8 mouse cellular contexts compared by ENCODE assay signal in the genomic region with DNA sequence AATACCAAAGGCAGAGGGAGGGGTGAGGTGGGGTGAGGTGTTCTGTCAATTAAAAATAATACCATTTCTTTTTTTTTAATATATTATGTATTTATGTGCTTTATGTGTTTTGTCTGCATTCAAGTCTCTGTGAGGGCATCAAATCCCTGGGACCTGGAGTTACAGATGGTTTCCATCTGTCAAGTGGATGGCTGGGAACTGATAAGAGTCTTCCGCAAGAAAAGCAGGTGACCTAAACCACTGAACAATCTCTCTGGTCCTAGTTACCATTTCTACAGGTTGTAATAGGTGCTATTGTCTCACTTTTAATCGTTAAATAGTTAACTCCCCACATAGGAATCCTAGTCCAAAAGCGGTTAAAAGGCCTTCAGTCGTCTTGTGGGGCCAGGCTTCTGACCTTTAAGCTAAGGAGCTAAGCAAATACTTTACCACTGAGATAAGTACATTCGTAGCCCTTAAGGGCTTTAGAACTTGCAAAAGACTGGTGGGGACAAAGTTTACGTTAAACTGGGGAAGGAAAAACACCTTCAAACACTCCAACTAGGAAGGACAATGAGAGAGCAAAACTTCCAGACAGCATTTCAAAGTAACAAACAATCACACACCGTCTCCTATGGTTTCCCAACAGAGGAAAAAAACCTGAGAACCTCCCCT. TPM values are rescaled to one million over a fixed set of nuclear protein-coding genes. Genes with fewer than 3 reads are reported as not detected.
A peak's percentile ranks its signal among the peaks of the same experiment; 100 is the strongest.
DNase-seq lines count a peak whose midpoint lies in the region; ATAC-seq and TF ChIP-seq lines count a peak whose summit lies in the region.

No protein-coding gene starts in this region.

- 0 out of 2 replicates have a peak, but pooled peaks have one; percentile 25 for TF ChIP-seq EP300 in liver, embryonic 14.5 days (IDR thresholded peaks at IDR 0.05; ENCODE audit: low read depth)

- H3K36me3 ChIP-seq in heart, embryonic 13.5 days, result peaks cover 14% of the 10 kb centered on the region
- H3K36me3 ChIP-seq in liver, embryonic 14.5 days (replicated peaks; ENCODE audit: control insufficient read depth, insufficient read depth, low read depth), result no peaks in the 10 kb centered on the region
- H3K36me3 ChIP-seq in stomach, embryonic 14.5 days (ENCODE audit: control insufficient read depth, insufficient read depth, low read length), result no peaks in the 10 kb centered on the region

- H3K9me3 ChIP-seq in heart, embryonic 13.5 days, result no peaks in the 10 kb centered on the region
- H3K9me3 ChIP-seq in liver, embryonic 14.5 days (ENCODE audit: control insufficient read depth, low read length), result no peaks in the 10 kb centered on the region
- no peaks in the 10 kb centered on the region for H3K9me3 ChIP-seq in stomach, embryonic 14.5 days (ENCODE audit: control insufficient read depth, low read depth, low read length)

- TF ChIP-seq POLR2A in cerebellum, adult 2 months (IDR thresholded peaks at IDR 0.05; ENCODE audit: borderline replicate concordance, insufficient read depth, low read length), result no peak

- no peak overlapping the region for H3K27ac ChIP-seq in cerebellum, adult 2 months (ENCODE audit: insufficient read depth, low read length)
- peak overlapping the region; percentile 87 for H3K27ac ChIP-seq in heart, embryonic 13.5 days (replicated peaks)
- peak overlapping the region; percentile 80 for H3K27ac ChIP-seq in liver, embryonic 14.5 days
- no peak overlapping the region for H3K27ac ChIP-seq in stomach, embryonic 14.5 days (ENCODE audit: low read length)

- peak; percentile 23 for DNase-seq in cerebellum, adult 9-10 months
- no peak for DNase-seq in cerebellum, adult 2 months
- peak; percentile 33 for DNase-seq in MN1 (ENCODE audit: low spot score)
- peak; percentile 17 to 52 (median 49) for DNase-seq in liver, embryonic 14.5 days (ENCODE audit: low read depth in 3 of 3, low spot score in 3 of 3)
- no peak for DNase-seq in urinary bladder, postnatal 4 days (ENCODE audit: low spot score in 2 of 2)
- DNase-seq in layer of hippocampus, adult 9-10 months (ENCODE audit: low spot score), result no peak

- H3K27me3 ChIP-seq in cerebellum, adult 2 months (ENCODE audit: control insufficient read depth, insufficient read depth, low read length), result no peaks in the 10 kb centered on the region
- H3K27me3 ChIP-seq in heart, embryonic 13.5 days (replicated peaks), result no peaks in the 10 kb centered on the region
- H3K27me3 ChIP-seq in liver, embryonic 14.5 days (ENCODE audit: control insufficient read depth, insufficient read depth, low read length), result no peaks in the 10 kb centered on the region
- no peaks in the 10 kb centered on the region for H3K27me3 ChIP-seq in stomach, embryonic 14.5 days (ENCODE audit: control insufficient read depth, insufficient read depth, low read length)

- WGBS in cerebellum, adult 2 months, result 35% methylated on average over 7 of the region's 7 CpGs
- WGBS in heart, embryonic 13.5 days, result 6% methylated on average over 7 of the region's 7 CpGs
- 10% methylated on average over 7 of the region's 7 CpGs for WGBS in liver, embryonic 14.5 days (ENCODE audit: insufficient replicate concordance)
- WGBS in stomach, embryonic 14.5 days, result 9% methylated on average over 7 of the region's 7 CpGs

- no peak for TF ChIP-seq CTCF in cerebellum, adult 2 months (IDR thresholded peaks at IDR 0.05; ENCODE audit: borderline replicate concordance, insufficient read depth, low read depth, low read length)
- no peak for TF ChIP-seq CTCF in liver, embryonic 14.5 days (IDR thresholded peaks at IDR 0.05; ENCODE audit: low read depth)

- peak overlapping the region; percentile 81 for H3K4me2 ChIP-seq in heart, embryonic 13.5 days
- H3K4me2 ChIP-seq in liver, embryonic 14.5 days (ENCODE audit: low read depth), result peak overlapping the region; percentile 94
- H3K4me2 ChIP-seq in stomach, embryonic 14.5 days (replicated peaks; ENCODE audit: low read depth, low read length), result peak overlapping the region; percentile 58

- ATAC-seq in heart, embryonic 13.5 days (ENCODE audit: extremely low read depth, insufficient number of reproducible peaks, low FRiP score, low TSS enrichment), result no peak
- no peak for ATAC-seq in liver, embryonic 14.5 days (ENCODE audit: insufficient read depth)
- no peak for ATAC-seq in stomach, embryonic 14.5 days (ENCODE audit: insufficient number of reproducible peaks, insufficient read depth, low FRiP score, low read depth)

- H3K4me1 ChIP-seq in cerebellum, adult 2 months (ENCODE audit: control insufficient read depth, insufficient read depth, low read length), result no peaks in the 10 kb centered on the region
- peaks cover 27% of the 10 kb centered on the region for H3K4me1 ChIP-seq in heart, embryonic 13.5 days
- peaks cover 10 to 11% of the 10 kb centered on the region in 2 experiments; a peak in 3 of 4 replicates for H3K4me1 ChIP-seq in liver, embryonic 14.5 days (replicated peaks; ENCODE audit: control insufficient read depth in 2 of 2, insufficient read depth in 2 of 2, low read length in 1 of 2)
- peaks cover 11% of the 10 kb centered on the region for H3K4me1 ChIP-seq in stomach, embryonic 14.5 days (ENCODE audit: control insufficient read depth, insufficient read depth, low read length)

- H3K9ac ChIP-seq in heart, embryonic 13.5 days, result peak overlapping the region; percentile 92
- H3K9ac ChIP-seq in liver, embryonic 14.5 days (replicated peaks), result peak overlapping the region; percentile 89
- peak overlapping the region; percentile 18; the same call in 1 of the 2 replicates for H3K9ac ChIP-seq in stomach, embryonic 14.5 days (replicated peaks; ENCODE audit: low read depth, low read length)

- H3K4me3 ChIP-seq in cerebellum, adult 2 months (replicated peaks; ENCODE audit: insufficient read depth, low read depth, low read length), result no peak overlapping the region
- H3K4me3 ChIP-seq in heart, embryonic 13.5 days, result peak overlapping the region; percentile 84
- peak overlapping the region; percentile 83 to 88 for H3K4me3 ChIP-seq in liver, embryonic 14.5 days (ENCODE audit: insufficient read depth in 1 of 2, low read depth in 2 of 2, low read length in 2 of 2)
- peak overlapping the region; percentile 88 for H3K4me3 ChIP-seq in stomach, embryonic 14.5 days (ENCODE audit: low read depth, low read length)

RNA-seq across cellular contexts. Expression of a gene that starts 1.2 kb away (rescaled TPM):
- 16.7 and 21.6 TPM in 2 replicates for polyA plus RNA-seq in cerebellum, adult 2 months (2012; rRNA removed)
- 19.0 and 20.7 TPM in 2 replicates for polyA plus RNA-seq in heart, embryonic 13.5 days (2015; fragmentation: Nextera tagmentation; extraction: Ambion mirVana)
- 5.6 and 9.7 TPM in 2 replicates for polyA plus RNA-seq in liver, embryonic 14.5 days (2012; rRNA removed)
- polyA plus RNA-seq in liver, embryonic 14.5 days (2014; fragmentation: Nextera tagmentation; extraction: Ambion mirVana), result 19.1 and 19.7 TPM in 2 replicates
- 31.9 and 33.6 TPM in 2 replicates for polyA plus RNA-seq in stomach, embryonic 14.5 days (2014; fragmentation: Nextera tagmentation; extraction: Ambion mirVana)

RNA-seq across cellular contexts. Expression of a gene that starts 1.3 kb away (rescaled TPM):
- polyA plus RNA-seq in cerebellum, adult 2 months (2012; rRNA removed), result 30.8 and 31.9 TPM in 2 replicates
- 33.9 and 38.7 TPM in 2 replicates for polyA plus RNA-seq in heart, embryonic 13.5 days (2015; fragmentation: Nextera tagmentation; extraction: Ambion mirVana)
- polyA plus RNA-seq in liver, embryonic 14.5 days (2012; rRNA removed), result 7.6 and 9.8 TPM in 2 replicates
- 11.8 and 13.8 TPM in 2 replicates for polyA plus RNA-seq in liver, embryonic 14.5 days (2014; fragmentation: Nextera tagmentation; extraction: Ambion mirVana)
- polyA plus RNA-seq in stomach, embryonic 14.5 days (2014; fragmentation: Nextera tagmentation; extraction: Ambion mirVana), result 42.3 and 44.7 TPM in 2 replicates

Comparison
In these comparisons a context has a peak if more than half of its experiments do, and no peak if none do; other contexts are left out.
1. DNase-seq: peak in cerebellum, adult 9-10 months (single experiment), MN1 (single experiment) and liver, embryonic 14.5 days (3 of 3); none in cerebellum, adult 2 months (0 of 2), urinary bladder, postnatal 4 days (0 of 2) and layer of hippocampus, adult 9-10 months (single experiment).
2. H3K27ac ChIP-seq: peak in heart, embryonic 13.5 days (single experiment) and liver, embryonic 14.5 days (single experiment); none in cerebellum, adult 2 months (single experiment) and stomach, embryonic 14.5 days (single experiment).
3. H3K9ac ChIP-seq: peak in every context shown above with its lines; median percentile 92 in heart, embryonic 13.5 days; 89 in liver, embryonic 14.5 days; 18 in stomach, embryonic 14.5 days.
4. Peak in every context shown above with its lines, with median percentiles within 50 percentile points of each other: H3K4me2 ChIP-seq.